Mouse (Mus musculus) right cerebral cortex, postnatal 36 days (tissue): ENCODE results near the gene Lclat1.

ENCODE experiments used
- DNase-seq, 2 experiments: peaks; one replicate each; pipeline ENCODE4 v3.0.0; 2022; ENCODE audit warnings: low spot score in 2 of 2, mixed read lengths in 1 of 2

The Lclat1 gene

GRCm38 (mm10) chr17:73195074-73195723 is 87.4 kb downstream of the Lclat1 start:
- DNase-seq, result no peak

- DNase-seq, result no peak
These were observed 88.4 kb downstream of the Lclat1 start for GRCm38 (mm10) chr17:73196139-73196538.

DNA sequence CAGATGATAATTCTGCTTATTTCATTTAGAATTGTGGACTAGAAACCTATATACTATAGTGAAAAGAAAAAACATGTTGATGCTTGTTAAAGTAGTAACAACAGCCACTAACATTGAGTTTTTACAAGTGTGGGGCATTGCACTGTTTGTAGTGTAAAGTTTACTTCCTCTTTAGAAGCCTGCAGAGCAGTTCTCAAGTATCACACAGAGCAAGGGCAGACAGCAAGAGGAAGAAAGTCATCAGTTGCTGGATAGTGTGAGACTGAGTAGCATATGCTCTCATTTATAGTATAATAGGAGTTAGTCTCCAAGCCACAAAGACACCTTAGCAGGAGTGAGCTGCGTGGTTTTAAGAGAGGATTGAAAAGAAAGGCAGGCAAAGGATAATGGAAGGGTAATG is 89.9 kb downstream of the Lclat1 start:
- no peak for DNase-seq

DNA sequence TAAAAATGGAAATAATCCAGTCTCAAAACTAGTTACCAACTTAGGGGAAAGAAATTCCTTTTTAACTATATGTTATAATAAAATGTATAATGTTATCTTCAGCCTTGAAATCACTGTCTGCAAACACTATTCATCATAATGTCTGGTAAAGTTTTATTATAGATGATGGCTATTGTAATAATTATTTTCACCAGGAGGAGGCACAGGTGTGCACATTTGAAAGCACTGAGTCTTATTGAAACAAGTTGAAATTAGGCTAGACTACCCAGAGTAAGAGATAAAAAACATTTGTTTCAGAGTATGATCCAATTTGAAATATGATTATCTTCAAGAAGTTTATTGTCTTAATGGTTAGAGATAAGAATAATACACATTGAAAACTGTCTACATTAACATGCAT is 91.6 kb downstream of the Lclat1 start:
- DNase-seq, result no peak

- DNase-seq, result no peak
These were observed 92.6 kb downstream of the Lclat1 start for GRCm38 (mm10) chr17:73200380-73200779.

DNA sequence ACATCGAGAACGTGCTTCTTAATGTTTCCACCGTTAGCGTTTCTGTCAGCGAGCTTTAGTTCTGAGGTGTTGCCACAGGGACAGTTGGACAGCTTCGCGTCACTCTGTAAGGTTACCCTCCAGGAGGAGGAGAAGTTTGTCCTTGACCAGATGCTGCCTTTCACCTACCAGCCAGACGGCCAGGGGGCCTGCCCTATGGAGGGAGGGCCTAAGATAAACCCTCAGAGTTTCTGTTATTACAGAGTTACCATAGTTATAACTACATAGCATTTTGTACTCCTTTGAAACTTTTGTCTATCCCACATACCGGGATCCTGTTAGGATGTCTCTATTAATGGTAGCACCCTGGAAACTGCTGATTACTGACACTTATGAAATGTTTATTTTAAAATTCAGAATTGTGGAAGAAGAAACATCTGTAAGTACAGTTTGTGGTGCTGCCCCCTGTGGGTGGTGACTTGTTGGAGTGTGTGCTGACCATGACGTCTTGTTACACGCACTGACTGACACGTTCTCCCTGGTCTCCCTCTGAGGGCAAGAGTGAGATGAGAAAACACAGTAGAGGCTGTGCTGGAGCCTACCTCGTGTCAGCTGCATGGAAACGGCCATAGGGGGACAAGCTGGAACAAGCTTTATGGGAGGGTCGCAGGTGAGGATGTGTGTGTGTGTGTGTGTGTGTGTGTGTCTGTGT is 96.0 kb downstream of the Lclat1 start:
- no peak for DNase-seq

DNA sequence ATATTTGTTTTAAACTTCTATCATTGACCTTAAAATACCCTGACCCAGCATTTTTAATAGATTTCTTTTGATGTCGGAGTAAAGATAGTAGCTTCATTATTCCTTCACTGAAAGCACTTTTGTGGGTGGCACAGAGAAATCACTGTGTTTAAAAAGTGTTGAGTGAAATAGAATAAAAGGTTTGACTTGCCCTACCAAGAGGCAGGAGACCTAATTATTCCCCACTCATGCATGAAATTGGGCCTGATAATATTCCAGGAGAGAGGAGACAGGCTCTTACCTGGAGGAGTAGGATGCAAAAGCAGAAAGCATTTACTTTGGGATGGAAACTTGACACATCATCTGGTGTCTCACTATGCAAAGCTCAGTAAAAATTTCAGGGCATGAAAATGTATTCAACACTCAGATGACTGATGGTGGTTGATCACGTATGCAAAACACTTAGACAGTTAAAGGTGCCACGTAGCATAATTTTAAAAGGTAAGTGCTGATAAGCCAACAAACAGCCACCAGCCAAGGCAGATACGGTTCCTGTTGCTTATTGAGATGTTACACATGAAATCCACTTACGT is 103.3 kb downstream of the Lclat1 start:
- DNase-seq, result no peak

DNA sequence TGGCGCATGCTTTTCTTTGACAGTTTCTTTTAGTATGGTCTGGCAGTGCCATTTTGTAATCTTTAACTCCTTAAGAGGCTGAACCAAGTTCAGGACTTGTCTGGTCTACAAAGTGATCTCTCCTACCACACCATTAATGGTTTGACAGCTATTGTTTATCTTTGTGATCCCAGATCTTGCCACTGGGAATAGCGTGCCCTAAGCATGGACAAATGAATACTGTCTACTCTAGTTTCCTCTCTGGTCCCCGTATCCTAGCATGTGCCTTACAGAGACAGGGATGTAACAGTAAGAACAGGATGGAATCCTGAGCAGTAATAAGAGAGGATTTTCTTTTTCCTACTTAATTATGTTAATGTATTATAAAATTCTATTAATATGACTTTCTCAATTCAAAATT is 105.0 kb downstream of the Lclat1 start:
- no peak for DNase-seq

DNA sequence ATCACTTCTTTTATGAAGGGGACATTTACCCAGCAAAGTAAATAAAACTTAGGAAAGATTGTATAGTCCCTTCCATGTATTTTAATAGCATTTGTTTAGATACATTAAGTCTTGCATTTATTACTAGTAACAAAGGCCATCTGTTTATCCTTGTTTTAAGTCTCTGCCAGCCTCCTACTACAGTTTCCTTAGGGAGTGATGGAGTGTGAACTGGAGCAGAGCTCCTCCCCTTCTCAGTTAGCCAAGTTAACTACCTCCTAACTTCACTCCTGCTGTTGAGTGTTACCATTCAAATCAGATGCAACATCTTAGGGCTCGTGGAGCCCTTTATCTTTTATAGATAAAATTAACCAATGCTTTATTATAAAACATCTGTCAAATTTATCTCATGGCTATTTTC is 105.4 kb downstream of the Lclat1 start:
- no peak for DNase-seq

- no peak for DNase-seq
These were observed 105.9 kb downstream of the Lclat1 start for GRCm38 (mm10) chr17:73213677-73214076.

DNA sequence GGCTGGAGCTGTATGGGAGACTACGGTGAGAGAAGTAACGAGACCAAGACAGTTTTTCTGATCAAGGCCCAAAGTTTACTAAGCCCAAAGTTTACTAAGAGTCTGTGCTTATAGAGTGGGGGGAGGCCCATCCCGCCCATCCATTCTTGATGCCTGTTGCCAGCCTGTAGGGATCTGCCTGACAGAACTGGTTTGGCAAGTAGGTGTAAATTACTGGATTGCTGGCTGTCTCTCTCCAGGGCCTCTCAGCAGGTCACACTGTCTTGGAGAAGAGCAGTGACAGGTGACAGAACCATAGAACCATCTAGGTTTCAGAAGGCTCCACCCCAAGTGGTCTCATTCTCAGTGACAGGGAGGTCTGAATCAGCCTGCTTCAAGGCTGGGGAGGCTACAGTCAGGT is 109.5 kb downstream of the Lclat1 start:
- DNase-seq, result no peak

GRCm38 (mm10) chr17:73220746-73221145 is 113.0 kb downstream of the Lclat1 start:
- DNase-seq, result no peak

- no peak for DNase-seq
These were observed 114.3 kb downstream of the Lclat1 start for GRCm38 (mm10) chr17:73222077-73222476.

- DNase-seq, result no peak
These were observed 117.7 kb downstream of the Lclat1 start for GRCm38 (mm10) chr17:73225442-73225841.

- no peak for DNase-seq
These were observed 118.2 kb downstream of the Lclat1 start for GRCm38 (mm10) chr17:73225996-73226395.

- DNase-seq, result no peak
These were observed 118.8 kb downstream of the Lclat1 start for GRCm38 (mm10) chr17:73226595-73226994.

GRCm38 (mm10) chr17:73227361-73227760 is 119.6 kb downstream of the Lclat1 start:
- DNase-seq, result no peak

DNA sequence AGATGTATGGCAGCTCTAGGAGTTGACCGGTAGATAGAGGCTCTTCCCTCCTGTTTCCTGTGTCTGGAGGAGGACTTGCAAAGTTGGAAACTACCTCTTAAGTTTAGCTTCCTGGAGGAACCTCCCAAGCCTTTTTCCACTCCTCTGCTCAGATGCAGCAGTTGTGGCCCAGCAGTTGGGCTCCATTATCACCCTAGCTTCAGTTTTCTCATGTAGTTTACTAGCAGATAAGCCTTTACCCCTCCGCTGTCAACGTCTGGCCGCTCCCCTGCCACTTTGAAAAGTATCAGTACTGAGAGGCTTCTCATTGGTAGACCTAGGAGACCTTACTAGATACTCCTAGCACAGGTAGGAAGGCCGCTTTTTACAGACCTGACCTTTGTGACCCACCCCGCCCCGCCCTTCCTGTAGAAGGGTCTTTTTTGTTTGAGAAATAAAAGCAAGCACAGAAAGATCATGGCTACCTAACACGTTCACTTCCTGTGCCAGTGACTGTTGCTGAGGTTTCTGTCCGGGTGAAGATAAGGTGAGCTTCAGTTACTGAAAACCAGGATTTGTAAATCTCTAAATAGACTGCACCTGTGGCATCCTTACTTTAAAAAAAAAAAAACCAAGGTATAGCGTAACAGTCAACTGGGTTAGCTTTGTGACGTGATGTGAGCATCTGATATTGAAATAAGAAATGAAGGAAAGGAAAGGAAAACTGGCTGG is 121.8 kb downstream of the Lclat1 start:
- no peak for DNase-seq

DNA sequence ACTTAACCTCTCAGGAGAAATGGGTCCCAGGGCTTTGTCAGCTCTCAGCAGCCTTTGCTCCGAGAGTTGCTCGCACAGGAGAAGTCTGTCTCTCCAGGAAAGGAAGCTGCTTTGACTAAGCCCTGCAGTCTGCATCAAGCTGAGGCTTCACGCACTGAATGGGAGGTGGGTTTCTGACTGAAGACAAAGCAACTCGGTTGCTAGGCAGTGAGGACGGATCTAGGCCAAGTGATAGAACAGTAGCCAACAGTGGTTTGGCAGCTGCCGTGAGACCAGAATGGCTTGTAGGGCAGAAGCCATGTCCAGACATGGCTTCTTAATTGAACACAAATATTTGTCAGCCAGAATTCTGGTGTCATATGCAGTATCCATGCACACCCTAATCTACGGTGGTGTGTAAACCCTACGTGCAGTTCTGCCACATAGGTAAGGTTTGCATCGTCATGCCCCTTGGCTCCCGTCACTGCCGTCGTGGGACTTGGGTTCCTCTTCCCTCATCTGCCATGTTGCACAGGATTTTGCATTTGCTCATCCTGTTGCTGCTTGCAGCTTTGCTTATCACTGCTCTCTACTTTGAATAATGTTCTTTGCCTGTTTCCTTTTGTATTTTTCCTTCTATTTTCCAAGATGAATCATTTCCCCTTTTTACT is 122.7 kb downstream of the Lclat1 start:
- DNase-seq, result no peak

GRCm38 (mm10) chr17:73231337-73231736 is 123.6 kb downstream of the Lclat1 start:
- no peak for DNase-seq

DNA sequence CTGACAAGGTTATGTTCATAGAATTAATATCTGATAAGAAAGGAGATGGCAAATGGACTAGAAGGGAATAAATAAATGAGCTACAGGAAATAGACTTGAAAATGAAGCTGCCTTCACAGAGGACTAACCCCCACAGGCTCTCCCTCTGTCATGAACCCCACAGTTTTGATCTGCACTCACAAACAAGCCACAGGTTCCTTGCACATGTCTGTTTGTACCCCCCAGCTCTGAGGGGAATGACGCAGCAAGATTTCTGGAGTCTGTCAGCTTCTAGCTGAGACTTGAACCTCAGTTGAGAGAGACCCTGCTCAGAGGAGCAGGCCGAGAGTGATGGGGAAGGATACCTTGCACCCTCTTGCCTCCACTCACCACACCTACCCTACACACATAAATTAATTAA is 124.8 kb downstream of the Lclat1 start:
- DNase-seq, result no peak

GRCm38 (mm10) chr17:73233975-73234374 is 126.2 kb downstream of the Lclat1 start:
- DNase-seq, result no peak
